Mouse (Mus musculus): ENCODE measurements around the gene Gm49384. TPM values are rescaled to one million over a fixed set of nuclear protein-coding genes. Genes with fewer than 3 reads are reported as not detected.

The Gm49384 gene
- total RNA-seq, 2 experiments from 2014 or later: 3.9 to 4.7 TPM

DNA sequence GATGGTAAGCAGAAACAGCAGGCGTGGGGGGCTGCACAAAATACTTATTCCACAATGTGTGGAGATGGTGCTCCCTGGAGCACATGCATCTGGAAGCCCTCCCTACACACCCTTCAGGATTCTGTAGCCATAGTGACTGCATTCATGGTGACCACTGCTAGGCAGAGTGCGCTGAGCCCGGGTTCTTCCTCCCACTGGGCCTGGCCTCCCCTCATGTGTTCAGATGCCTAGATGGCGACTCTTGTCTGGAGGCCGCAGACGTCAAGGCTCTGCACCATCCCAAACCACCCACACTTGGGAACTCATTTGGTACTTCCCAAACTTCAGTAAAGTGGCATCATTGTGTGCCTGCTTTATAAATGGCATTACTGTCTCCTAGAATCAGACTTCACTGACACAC lies 60.6 kb downstream of the Gm49384 start:
- intact Hi-C loops (cut with DNase I): no loop called here
- DNase-seq (ENCODE audit: low spot score in 2 of 2): no peak

DNA sequence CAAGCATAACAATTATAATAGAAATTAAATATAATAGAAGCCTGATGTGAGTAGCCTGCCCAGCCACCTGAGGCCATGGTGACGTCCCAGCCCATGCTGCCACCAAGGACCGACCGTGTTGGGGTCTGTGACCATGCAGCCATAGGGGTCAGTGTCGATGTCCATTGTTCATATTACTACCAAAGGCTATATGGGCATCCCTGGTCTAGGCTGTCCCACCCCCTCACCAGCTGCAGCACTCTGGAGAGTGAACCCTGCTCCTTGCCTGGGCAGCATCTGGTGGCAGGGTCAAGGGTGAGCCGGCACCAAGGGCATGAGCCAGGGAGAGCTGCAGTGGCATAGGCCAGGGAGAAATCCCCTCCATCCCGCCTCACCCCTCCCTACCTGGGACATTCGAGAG lies 64.2 kb downstream of the Gm49384 start:
- intact Hi-C loops (cut with DNase I): no loop called here

More for the DNA sequence above, 64.2 kb downstream of the Gm49384 start:
- no peak for DNase-seq (ENCODE audit: low spot score in 2 of 2)

Small RNA genes lying within 50 kb of the gene (microRNA-seq; reads per million reads assigned to microRNA genes)
- 0 reads per million in 2 experiments for gene Gm47287
- gene Gm47295: 1.3 to 5.0 reads per million in 2 experiments

Other genes with a start within 250 kb of the Gm49384 start
- gene Rps29, start 45.1 kb downstream of the Gm49384 start, total RNA-seq (2021): 1,000 to 10,000 TPM; 1,051 to 1,052 TPM
- gene Lrr1, start 35.5 kb downstream of the Gm49384 start, total RNA-seq (2021): not detected
- gene Rpl36al, start 20.2 kb downstream of the Gm49384 start, total RNA-seq (2021): 100 to 1,000 TPM; 180 to 187 TPM
- 10 to 100 TPM; 26.5 to 30.4 TPM for gene Mgat2, start 20.1 kb downstream of the Gm49384 start, total RNA-seq (2021)
- gene Gm49383, start 7.2 kb downstream of the Gm49384 start, total RNA-seq (2021): 1 to 10 TPM; 3.8 to 5.9 TPM
- 1 to 10 TPM; 1.2 to 1.5 TPM for gene Dnaaf2, start 5.8 kb downstream of the Gm49384 start, total RNA-seq (2021)
- gene Pole2, start 23.9 kb upstream of the Gm49384 start, total RNA-seq (2021): under 1 TPM; 0.48 to 0.76 TPM
- 10 to 100 TPM; 18.8 to 20.3 TPM for gene Klhdc1, start 36.9 kb upstream of the Gm49384 start, total RNA-seq (2021)
- gene Klhdc2, start 92.4 kb upstream of the Gm49384 start, total RNA-seq (2021): 100 to 1,000 TPM; 131 to 141 TPM
- 10 to 100 TPM; 46.0 to 46.6 TPM for gene Nemf, start 152.9 kb upstream of the Gm49384 start, total RNA-seq (2021)
- 10 to 100 TPM; 52.8 to 58.2 TPM for gene Arf6, start 167.9 kb upstream of the Gm49384 start, total RNA-seq (2021)
- 1 to 10 TPM in 1 of 2 experiments, under 1 TPM in 1; 0.96 to 1.5 TPM for gene Gm9887, start 168.2 kb upstream of the Gm49384 start, total RNA-seq (2021)

Data from left cerebral cortex, postnatal 25 days (tissue).